Mouse (Mus musculus): ENCODE measurements around the gene BC024978. TPM values are rescaled to one million over a fixed set of nuclear protein-coding genes. Genes with fewer than 3 reads are reported as not detected.
"Not testable (repeated sequence)": the region's sequence is repeated elsewhere in the genome, so short reads cannot be mapped to it uniquely, and the experiment has no call there.

Gene BC024978
- polyA plus RNA-seq, 1 experiment = 44.3 TPM

GRCm38 (mm10) chr7:27232781-27233281 lies 37.2 kb downstream of the BC024978 start, which contains the start of gene Coq8b:
Gene Coq8b, plus strand, starts transcription at chr7:27233023.
- peak within 1 kb of the TSS; percentile 45; the same call in 1 of the 2 replicates for H3K27ac ChIP-seq (ENCODE audit: control insufficient read depth, insufficient read depth, low read depth, low read length)
- peaks cover 16% of the 10 kb centered on the region for H3K4me1 ChIP-seq (ENCODE audit: control insufficient read depth, insufficient read depth, low read length)
- H3K4me3 ChIP-seq (ENCODE audit: control insufficient read depth, low read depth, low read length) = peak within 1 kb of the TSS; percentile 84
- no peaks in the 10 kb centered on the region for H3K36me3 ChIP-seq (ENCODE audit: control insufficient read depth, insufficient read depth, low read length)
- H3K27me3 ChIP-seq (ENCODE audit: control insufficient read depth, insufficient read depth, low read length) = no peaks in the 10 kb centered on the region
- TF ChIP-seq CTCF (IDR thresholded peaks at IDR 0.05; ENCODE audit: control insufficient read depth, insufficient read depth, insufficient replicate concordance, low read depth, low read length) (no peak), POLR2A (IDR thresholded peaks at IDR 0.05; ENCODE audit: control insufficient read depth, low read depth, low read length) (peak; percentile 61; the same call in 1 of the 2 replicates)

GRCm38 (mm10) chr7:27233300-27233699 lies 37.7 kb downstream of the BC024978 start:
- H3K27ac ChIP-seq (ENCODE audit: control insufficient read depth, insufficient read depth, low read depth, low read length) = no peak overlapping the region
- no peak for TF ChIP-seq POLR2A (IDR thresholded peaks at IDR 0.05; ENCODE audit: control insufficient read depth, low read depth, low read length)
- TF ChIP-seq CTCF (IDR thresholded peaks at IDR 0.05; ENCODE audit: control insufficient read depth, insufficient read depth, insufficient replicate concordance, low read depth, low read length) = no peak
- H3K4me3 ChIP-seq (ENCODE audit: control insufficient read depth, low read depth, low read length) = peak overlapping the region; percentile 84

GRCm38 (mm10) chr7:27235726-27236125 lies 40.1 kb downstream of the BC024978 start:
- H3K4me3 ChIP-seq (ENCODE audit: control insufficient read depth, low read depth, low read length) = no peak overlapping the region
- no peaks in the 10 kb centered on the region; the same call in 1 of the 2 replicates for H3K36me3 ChIP-seq (ENCODE audit: control insufficient read depth, insufficient read depth, low read length)
- TF ChIP-seq CTCF (IDR thresholded peaks at IDR 0.05; ENCODE audit: control insufficient read depth, insufficient read depth, insufficient replicate concordance, low read depth, low read length) (no peak), POLR2A (IDR thresholded peaks at IDR 0.05; ENCODE audit: control insufficient read depth, low read depth, low read length) (no peak)
- H3K4me1 ChIP-seq (ENCODE audit: control insufficient read depth, insufficient read depth, low read length) = peaks cover 12% of the 10 kb centered on the region
- H3K27me3 ChIP-seq (ENCODE audit: control insufficient read depth, insufficient read depth, low read length) = no peaks in the 10 kb centered on the region
- no peak overlapping the region for H3K27ac ChIP-seq (ENCODE audit: control insufficient read depth, insufficient read depth, low read depth, low read length)

More at GRCm38 (mm10) chr7:27233300-27233699, 37.7 kb downstream of the BC024978 start:
- peaks cover 14% of the 10 kb centered on the region for H3K4me1 ChIP-seq (ENCODE audit: control insufficient read depth, insufficient read depth, low read length)
- no peaks in the 10 kb centered on the region for H3K36me3 ChIP-seq (ENCODE audit: control insufficient read depth, insufficient read depth, low read length)
- H3K27me3 ChIP-seq (ENCODE audit: control insufficient read depth, insufficient read depth, low read length) = no peaks in the 10 kb centered on the region

GRCm38 (mm10) chr7:27237527-27237926 lies 41.9 kb downstream of the BC024978 start:
- TF ChIP-seq CTCF (IDR thresholded peaks at IDR 0.05; ENCODE audit: control insufficient read depth, insufficient read depth, insufficient replicate concordance, low read depth, low read length) = no peak

GRCm38 (mm10) chr7:27238568-27238967 lies 43.0 kb downstream of the BC024978 start:
- no peaks in the 10 kb centered on the region; the same call in 1 of the 2 replicates for H3K36me3 ChIP-seq (ENCODE audit: control insufficient read depth, insufficient read depth, low read length)
- TF ChIP-seq POLR2A (IDR thresholded peaks at IDR 0.05; ENCODE audit: control insufficient read depth, low read depth, low read length) (no peak), CTCF (IDR thresholded peaks at IDR 0.05; ENCODE audit: control insufficient read depth, insufficient read depth, insufficient replicate concordance, low read depth, low read length) (no peak)

More at GRCm38 (mm10) chr7:27237527-27237926, 41.9 kb downstream of the BC024978 start:
- H3K4me3 ChIP-seq (ENCODE audit: control insufficient read depth, low read depth, low read length) = no peak overlapping the region
- H3K27me3 ChIP-seq (ENCODE audit: control insufficient read depth, insufficient read depth, low read length) = no peaks in the 10 kb centered on the region
- no peak overlapping the region for H3K27ac ChIP-seq (ENCODE audit: control insufficient read depth, insufficient read depth, low read depth, low read length)
- H3K36me3 ChIP-seq (ENCODE audit: control insufficient read depth, insufficient read depth, low read length) = no peaks in the 10 kb centered on the region; the same call in 1 of the 2 replicates
- H3K4me1 ChIP-seq (ENCODE audit: control insufficient read depth, insufficient read depth, low read length) = peaks cover 10% of the 10 kb centered on the region

GRCm38 (mm10) chr7:27243211-27243610 lies 47.6 kb downstream of the BC024978 start:
- no peaks in the 10 kb centered on the region for H3K4me1 ChIP-seq (ENCODE audit: control insufficient read depth, insufficient read depth, low read length)
- H3K27me3 ChIP-seq (ENCODE audit: control insufficient read depth, insufficient read depth, low read length) = no peaks in the 10 kb centered on the region
- H3K27ac ChIP-seq (ENCODE audit: control insufficient read depth, insufficient read depth, low read depth, low read length) = no peak overlapping the region
- TF ChIP-seq POLR2A (IDR thresholded peaks at IDR 0.05; ENCODE audit: control insufficient read depth, low read depth, low read length) (no peak), CTCF (IDR thresholded peaks at IDR 0.05; ENCODE audit: control insufficient read depth, insufficient read depth, insufficient replicate concordance, low read depth, low read length) (no peak)
- H3K36me3 ChIP-seq (ENCODE audit: control insufficient read depth, insufficient read depth, low read length) = no peaks in the 10 kb centered on the region; the same call in 1 of the 2 replicates
- H3K4me3 ChIP-seq (ENCODE audit: control insufficient read depth, low read depth, low read length) = no peak overlapping the region

More at GRCm38 (mm10) chr7:27238568-27238967, 43.0 kb downstream of the BC024978 start:
- Histone ChIP-seq H3K27ac (ENCODE audit: control insufficient read depth, insufficient read depth, low read depth, low read length) (no peak overlapping the region), H3K27me3 (ENCODE audit: control insufficient read depth, insufficient read depth, low read length) (no peaks in the 10 kb centered on the region), H3K4me3 (ENCODE audit: control insufficient read depth, low read depth, low read length) (no peak overlapping the region), H3K4me1 (ENCODE audit: control insufficient read depth, insufficient read depth, low read length) (peaks cover 3% of the 10 kb centered on the region)

GRCm38 (mm10) chr7:27244088-27244487 lies 48.5 kb downstream of the BC024978 start:
- H3K4me3 ChIP-seq (ENCODE audit: control insufficient read depth, low read depth, low read length); H3K27ac ChIP-seq (ENCODE audit: control insufficient read depth, insufficient read depth, low read depth, low read length); H3K27me3 ChIP-seq (ENCODE audit: control insufficient read depth, insufficient read depth, low read length); H3K4me1 ChIP-seq (ENCODE audit: control insufficient read depth, insufficient read depth, low read length); H3K36me3 ChIP-seq (ENCODE audit: control insufficient read depth, insufficient read depth, low read length): not testable (repeated sequence)

All from testis, adult 2 months (tissue).